Mouse (Mus musculus): ENCODE data around the gene Enpp1. TPM values are rescaled to one million over a fixed set of nuclear protein-coding genes. Genes with fewer than 3 reads are reported as not detected.

Gene Enpp1
- total RNA-seq, 2 experiments from 2014 or later, result 4.7 to 5.1 TPM

DNA sequence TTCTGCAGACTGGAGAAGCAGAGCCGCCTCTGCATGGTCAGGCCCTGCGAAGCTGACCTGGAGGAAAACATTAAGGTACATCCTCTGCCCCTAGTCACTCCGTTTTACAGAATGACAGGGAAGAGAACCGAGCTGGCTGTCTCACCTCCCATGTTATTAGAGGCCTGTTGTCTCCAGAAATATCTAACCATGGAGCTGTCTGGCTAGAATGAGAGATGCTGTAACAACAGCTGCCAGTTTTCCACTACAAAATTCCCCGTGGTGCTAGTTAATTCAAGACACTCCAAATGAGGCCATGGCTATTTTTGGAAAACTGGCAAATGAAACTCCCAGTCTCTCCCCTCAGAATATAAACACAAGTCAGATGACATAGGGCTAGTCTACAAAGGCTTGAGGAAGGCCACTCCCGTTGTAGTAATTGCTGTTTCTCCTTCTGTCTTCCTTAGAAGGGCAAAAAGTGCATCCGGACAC is 115.1 kb downstream of the Enpp1 start:
- DNase-seq, result peak; percentile 79 to 83

GRCm38 (mm10) chr10:24596003-24596868 is 115.7 kb downstream of the Enpp1 start:
- peak; percentile 68 to 84 for DNase-seq

GRCm38 (mm10) chr10:24595250-24596002 is 116.5 kb downstream of the Enpp1 start, which contains the start of gene Ccn2:
Gene Ccn2, plus strand, starts transcription at chr10:24595442.
- DNase-seq, result peak; percentile 92 to 93

- DNase-seq, result peak; percentile 76 to 80
Observed at GRCm38 (mm10) chr10:24593556-24593955, 118.4 kb downstream of the Enpp1 start.

DNA sequence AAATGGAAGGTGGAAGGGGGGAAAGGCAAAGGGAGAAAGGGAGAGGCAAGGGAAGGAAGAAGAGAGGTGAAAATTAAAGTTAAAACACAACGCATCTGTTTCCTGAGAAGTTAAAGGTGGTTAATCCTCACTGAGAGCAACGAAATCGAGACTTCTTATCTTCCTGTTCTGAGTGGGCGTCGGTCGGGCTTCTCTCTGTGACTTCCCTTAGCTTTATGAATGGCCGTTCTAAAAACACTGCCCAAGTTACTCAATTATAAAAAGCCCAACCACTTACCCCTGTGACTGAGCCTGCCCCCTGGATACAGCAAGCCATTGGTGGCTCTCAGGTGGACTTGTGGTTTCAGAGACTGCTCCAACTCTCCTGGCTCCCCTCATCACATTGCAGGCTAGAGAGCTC is 119.0 kb downstream of the Enpp1 start:
- peak in 1 of 2 experiments; percentile 34 for DNase-seq

DNA sequence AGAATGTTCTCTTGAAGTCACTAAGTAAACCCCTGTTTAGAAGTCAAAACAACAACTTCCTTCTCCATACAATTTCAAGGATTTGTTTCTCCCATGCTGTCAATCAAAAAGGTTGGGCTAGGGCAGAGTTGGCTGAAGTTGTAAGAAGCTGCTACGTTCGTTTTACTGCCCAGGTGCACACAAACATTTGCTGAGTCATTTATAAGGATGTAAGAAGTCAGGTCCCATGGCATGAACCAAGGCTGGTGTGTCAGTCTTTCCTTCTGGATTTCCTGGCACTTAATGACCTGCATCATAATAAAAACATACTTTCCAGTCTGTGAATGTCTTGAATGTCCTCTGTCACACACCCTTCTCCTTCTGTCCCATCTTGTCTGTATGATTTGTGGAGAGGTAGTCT is 119.6 kb downstream of the Enpp1 start:
- no peak for DNase-seq

DNA sequence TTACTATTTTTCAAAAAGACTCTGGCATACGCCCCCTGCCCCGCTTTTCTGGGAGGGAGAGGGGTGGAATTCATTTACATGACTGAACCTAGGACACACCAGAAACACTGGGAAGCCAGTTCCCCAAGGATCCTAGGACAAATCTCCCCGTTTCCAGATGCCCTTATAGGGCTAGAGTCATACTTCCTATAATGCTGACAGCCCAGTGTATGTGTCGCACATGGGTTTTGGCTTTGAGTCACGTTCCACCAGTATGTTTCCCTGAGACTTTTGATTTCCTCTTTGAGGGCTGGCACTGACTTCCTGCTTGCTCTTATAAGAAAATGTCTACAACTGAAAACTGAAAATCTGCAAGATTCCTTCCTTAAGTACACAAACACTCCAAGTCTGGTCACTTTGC is 120.2 kb downstream of the Enpp1 start:
- DNase-seq, result peak; percentile 26 to 29

GRCm38 (mm10) chr10:24591136-24591535 is 120.8 kb downstream of the Enpp1 start:
- peak; percentile 85 to 93 for DNase-seq

DNA sequence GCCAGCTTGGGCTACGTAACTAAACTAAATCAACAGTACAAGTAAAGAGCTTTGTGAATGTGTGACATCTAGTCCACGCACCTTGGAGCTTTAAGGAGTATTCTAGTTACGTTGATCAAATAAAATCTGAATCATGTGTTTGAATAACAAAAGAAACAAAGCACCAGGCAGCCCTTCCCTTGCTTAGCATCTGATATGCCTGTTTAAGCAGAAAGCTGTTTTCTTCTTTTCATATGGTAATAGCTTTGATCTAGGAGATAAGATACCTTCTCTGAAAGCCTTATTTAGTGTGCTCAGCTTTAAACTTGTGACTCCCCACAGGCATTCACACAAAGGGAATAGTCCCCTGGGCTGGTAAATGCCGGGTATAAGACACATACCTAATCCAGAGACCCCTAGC is 121.4 kb downstream of the Enpp1 start:
- DNase-seq, result no peak

DNA sequence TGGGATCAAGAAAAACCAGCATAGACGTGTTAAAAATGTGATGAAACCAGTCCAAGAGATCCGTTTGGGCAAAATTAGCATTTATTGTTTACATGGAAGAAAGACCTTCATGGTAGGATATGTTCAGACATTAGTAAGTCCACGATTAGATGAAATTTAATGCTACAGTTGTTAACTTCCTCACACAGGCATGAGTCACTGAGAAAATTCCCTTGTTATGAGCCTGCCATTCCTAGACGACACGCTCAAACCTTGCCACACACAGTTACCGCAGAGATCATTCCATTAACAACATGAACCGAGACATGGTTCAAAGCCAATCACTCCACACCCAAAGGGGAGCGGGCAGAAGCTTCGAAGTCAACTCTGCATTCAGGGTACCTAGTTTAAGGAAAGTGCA is 122.7 kb downstream of the Enpp1 start:
- no peak for DNase-seq

GRCm38 (mm10) chr10:24588824-24589223 is 123.1 kb downstream of the Enpp1 start:
- no peak for DNase-seq

Other genes with a start within 250 kb of the Enpp1 start
- gene Ccn2, start 116.7 kb downstream of the Enpp1 start, total RNA-seq (2021), result 100 to 1,000 TPM; 120 to 129 TPM
- 1 to 10 TPM; 3.0 to 3.2 TPM for gene Enpp3, start 130.7 kb upstream of the Enpp1 start, total RNA-seq (2021)
- 10 to 100 TPM; 14.0 to 15.6 TPM for gene Med23, start 157.8 kb upstream of the Enpp1 start, total RNA-seq (2021)
- gene Arg1, start 215.3 kb upstream of the Enpp1 start, total RNA-seq (2021), result not detected